Mouse (Mus musculus) kidney, postnatal 36 days (tissue): ENCODE results near the gene Rnf222.
"Not testable (repeated sequence)": the region's sequence is repeated elsewhere in the genome, so short reads cannot be mapped to it uniquely, and the experiment has no call there.

Experiments used
- DNase-seq, 2 experiments: peaks; one replicate each; pipeline ENCODE4 v3.0.0; 2021 to 2022; ENCODE audit warnings: mixed read lengths in 2 of 2

Rnf222 gene

DNA sequence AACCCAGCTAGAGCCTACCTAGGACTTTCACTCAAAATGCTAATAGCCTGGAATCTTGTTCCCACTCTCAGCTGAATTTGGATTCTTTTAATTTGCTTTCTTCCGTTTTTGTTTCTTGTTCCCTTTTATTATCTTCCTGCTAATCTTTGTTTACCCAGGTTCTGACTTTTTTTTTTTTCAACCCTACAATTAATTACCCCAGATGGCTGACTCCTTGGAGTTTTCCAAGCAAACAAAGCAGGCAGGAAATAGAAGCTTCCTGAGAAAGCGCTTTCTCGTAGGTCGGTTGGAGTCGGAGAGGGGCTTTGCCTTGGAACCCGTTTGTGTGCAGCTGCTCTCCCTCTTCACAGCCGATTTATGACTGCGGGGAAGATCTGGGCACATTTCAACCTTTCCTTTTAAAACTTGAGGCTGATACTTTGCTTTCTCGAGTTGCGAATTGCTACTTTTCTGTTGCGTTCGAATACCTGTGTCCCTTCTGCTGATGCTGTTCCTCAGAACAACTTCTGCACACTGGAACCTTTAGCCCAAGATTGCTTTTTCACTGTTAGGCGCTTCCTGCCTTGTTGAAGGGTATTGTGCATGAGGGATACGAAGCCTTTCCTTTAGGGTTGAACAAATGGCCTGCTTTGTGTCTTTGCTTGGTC is 23.3 kb downstream of the Rnf222 start:
- peak; percentile 51 to 56 for DNase-seq

DNA sequence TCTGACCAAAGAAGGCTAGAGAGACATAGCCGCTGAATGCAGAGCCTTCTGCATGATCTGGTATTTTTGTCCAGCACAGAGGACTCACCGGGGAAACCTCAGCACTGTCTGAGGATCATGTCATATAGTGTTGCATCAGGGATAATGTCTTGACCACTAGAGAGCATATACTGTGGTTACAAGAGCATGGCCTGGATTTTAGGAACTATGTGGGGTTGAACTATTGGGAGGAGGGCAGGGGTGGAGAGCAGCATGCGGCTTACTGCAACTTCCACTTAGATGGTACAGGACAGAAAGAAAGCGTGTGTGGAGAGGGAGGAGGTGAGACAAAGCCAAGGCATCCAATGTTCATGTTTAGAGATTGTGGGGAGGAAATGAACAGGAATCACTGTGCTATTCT is 26.2 kb downstream of the Rnf222 start:
- no peak for DNase-seq

DNA sequence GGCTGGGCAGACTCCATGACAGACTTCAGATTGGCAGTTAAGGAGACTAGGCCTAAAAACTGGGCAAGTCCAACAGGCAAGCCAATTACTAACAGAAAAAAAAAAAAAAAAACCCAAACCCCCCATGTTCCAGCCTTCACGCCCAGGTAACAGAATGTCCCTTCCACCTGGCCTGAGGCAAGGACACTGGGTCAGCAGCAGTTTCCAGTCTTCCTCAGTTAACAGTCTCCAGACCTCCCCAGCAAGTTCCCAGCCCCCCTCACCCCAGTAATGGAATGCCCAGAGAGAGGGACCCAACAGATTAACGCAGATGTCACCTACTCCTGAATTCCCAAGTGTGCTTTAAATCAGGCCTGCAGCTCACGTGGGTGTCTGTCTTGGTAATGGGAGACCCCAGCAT is 34.8 kb downstream of the Rnf222 start:
- DNase-seq, result peak; percentile 66 to 73

DNA sequence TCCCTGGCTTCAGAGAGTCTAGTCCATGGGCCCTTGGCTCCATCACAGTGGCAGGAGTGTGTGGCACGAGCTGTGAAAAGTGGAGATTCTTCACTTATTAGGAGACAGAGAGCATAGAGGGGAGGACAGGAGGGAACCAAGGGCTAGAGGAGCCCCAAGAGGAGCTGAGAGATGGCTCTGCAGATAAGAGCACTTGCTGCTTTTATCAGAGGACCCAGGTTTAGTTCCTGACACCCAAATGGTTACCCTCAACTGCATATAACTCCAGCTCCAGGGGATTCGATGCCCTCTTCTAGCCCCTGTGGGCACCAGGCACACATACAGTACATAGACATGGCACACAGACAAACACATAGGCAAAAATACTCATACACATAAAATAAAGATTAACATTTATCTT is 36.4 kb downstream of the Rnf222 start:
- DNase-seq, result no peak

DNA sequence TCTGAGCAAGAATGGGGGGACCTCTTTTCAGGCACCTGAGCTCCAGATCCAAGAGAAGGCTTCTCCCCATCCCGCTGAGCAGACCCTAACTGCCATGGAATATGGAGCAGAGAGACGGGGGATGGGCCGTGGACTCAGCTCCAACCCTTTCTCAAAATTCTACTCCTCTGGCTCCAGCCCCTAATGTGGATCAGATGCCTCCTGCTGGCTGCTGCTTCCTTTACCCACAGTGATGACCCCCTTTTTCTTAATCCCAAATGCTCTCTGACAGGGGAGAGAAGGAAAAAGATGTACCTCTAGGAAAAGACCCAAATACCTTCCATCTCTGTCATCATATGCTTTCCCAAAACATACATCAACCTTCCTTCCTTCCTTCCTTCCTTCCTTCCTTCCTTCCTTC is 38.6 kb downstream of the Rnf222 start, which contains the start of gene Odf4:
Odf4 (minus strand) TSS at position 101 of the 400 bp plus-strand sequence.
- no peak for DNase-seq

DNA sequence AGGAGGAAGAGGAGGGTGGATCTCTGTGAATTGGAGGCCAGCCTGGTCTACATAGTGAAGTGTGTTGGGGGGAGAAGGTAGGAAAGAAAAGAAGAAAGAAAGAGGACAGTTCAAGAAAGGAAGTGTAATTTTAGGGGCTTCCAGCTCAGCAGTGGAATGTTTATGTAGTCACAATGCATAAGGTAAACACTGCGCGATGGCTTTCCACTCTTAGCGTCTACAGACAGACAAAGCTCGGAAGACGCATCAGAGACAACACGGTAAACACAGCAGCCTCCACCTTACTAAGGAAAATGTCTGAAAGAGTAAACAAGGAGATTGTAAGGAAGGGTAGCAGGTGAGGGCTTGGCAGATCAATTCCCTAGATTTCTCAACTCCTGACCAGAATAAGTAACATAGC is 41.6 kb downstream of the Rnf222 start:
- no peak for DNase-seq

DNA sequence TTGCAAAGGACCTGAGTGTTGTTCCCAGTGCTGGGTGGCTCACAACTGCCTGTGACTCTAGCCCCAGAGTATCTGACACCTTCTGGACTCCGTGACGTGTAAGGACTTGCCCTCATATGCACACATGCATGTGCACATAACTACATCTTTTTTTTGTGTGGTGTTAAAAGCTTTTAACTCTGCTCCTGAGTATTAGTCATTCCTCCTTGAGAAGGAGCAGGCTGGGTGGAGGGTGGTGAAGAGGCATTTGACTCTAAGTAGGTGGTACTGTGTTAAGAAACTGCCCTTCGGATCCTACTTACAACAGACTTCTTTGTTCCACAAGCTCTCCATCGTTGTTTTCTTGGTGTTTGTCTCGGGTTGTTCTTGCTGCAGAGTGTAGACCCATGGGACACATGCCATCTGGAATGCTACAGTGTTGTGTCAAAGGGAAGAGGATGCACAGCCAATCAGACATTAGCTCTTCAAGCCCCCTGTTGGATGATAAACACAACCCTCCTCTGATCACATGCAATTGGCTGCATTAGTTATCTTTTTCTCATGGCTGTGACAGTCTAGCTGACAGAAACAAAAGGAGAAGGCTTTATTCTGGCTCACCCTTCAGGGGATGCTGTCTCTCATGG is 45.6 kb downstream of the Rnf222 start:
- no peak for DNase-seq

DNA sequence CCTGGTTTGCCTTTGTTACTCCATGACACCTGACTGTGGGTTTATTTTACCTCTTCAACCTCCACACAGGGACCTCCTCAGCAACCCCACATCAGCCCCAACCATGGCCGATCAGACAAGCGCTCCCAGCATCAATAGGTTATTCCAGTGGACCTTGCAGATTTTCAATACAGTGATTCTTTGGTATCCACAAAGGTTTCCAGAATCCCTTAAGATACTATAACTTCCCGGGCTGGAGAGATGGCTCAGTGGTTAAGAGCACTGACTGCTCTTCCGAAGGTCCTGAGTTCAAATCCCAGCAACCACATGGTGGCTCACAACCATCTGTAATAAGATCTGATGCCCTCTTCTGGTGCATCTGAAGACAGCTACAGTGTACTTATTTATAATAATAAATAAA is 48.6 kb downstream of the Rnf222 start:
- DNase-seq, result not testable (repeated sequence)

DNA sequence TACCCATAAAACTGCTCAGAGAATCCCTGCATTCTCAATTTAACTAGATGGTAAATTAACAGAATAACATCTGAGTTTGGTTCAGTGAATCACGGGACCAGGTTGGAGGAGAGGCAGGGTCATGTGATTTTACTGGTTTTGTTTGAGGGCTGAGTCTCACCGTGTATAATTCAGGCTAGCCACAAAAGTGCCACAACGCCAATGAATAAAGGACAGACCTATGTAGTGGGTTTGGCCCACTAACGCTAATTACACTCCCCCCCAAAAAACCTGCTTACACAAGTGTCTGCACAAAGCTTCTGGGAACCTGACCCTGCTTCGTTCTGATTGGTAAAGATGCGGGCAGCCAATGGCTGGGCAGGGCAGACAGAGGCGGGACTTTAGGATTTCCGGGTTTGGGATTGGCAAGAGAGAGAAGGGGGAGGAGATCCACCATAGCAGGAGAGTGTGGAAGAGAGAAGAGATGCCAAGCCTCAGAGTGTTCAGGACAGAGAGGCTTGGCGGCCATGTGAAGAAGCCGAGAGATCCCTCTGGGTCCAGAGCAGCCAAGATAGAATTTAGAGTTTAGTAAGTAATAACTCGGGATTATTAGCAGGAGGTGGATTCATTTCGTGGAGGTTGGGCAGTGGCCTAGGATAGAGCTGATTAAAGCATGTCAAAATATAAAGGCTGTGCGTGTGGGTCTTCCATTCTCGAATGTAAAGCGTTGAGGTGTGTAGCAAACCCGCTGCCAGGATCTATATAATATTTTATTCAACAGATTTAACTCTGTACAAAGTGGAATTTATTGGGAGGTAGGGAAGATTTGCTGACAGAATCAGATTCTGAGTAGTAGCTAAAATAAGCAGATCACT is 51.3 kb downstream of the Rnf222 start:
- DNase-seq, result peak; percentile 88 to 96

DNA sequence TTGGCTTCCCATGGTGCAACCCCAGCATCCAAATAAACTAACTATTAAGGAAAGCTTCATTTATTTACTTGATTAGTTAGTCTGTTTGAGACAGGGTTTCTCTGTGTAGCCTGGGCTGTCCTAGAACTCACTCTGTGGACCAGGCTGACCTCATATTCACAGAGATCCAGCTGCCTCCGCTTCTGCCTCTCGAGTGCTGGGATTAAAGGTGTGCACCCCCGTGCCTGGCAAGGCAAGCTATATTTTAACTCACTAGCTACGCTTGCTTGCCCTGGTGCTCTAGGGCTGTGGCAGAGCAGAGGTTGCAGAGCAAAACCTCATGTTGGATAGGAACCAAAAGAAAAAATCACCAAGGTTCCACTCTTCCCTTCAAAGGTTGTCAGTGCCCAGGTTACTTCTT is 52.2 kb downstream of the Rnf222 start:
- peak; percentile 83 to 88 for DNase-seq

DNA sequence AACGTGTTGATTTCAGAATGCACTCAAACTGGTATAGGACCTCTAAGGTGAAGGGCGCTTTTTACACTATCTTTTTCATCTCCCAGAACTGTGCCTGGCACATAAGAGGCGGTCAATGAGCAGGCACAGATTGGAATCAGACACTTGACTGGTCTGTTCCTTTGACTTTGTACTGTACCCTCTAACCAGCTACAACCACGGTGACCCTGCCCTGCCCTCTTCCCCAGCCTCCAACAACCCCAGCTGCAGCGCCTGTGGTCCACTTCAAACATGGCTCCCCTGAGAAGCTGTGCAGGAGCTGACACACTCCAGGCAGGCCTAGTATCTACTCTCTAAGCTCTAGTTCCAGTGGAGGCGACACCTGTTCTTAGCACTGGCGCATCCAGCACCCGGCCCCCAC is 54.4 kb downstream of the Rnf222 start:
- DNase-seq, result peak; percentile 68

DNA sequence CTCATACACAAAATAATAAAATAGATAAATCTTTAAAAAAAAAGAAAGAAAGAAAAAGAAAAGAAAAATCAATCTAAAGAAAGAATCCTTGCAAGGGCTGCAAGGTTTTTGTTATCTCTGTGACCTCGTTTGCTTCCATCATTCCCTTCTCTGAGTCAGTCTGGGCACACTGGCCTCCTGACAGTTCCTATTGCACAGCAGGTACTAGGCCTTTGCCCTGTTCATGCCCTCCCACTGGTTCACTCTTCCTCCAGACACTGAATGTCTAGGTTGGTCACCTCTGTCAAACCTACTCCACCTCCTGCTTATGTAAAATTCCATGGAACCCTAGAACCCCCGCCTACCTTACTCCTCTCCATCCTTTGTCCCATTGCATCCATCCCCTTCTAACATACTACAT is 56.9 kb downstream of the Rnf222 start:
- DNase-seq, result no peak
